Mouse (Mus musculus) heart, adult 2 months (tissue): ENCODE measurements around the gene Rpusd3.

Experiments
- CTCF ChIP-seq: fragments of 200-600 bp; IDR thresholded peaks from 2 replicates; pipeline ENCODE4 v1.8.1; 2022; ENCODE audit warnings: antibody characterized with exemption, mild to moderate bottlenecking, moderate library complexity
- POLR2A ChIP-seq: fragments of 200-500 bp; IDR thresholded peaks from 2 replicates; pipeline ENCODE4 v1.6.1; 2011; ENCODE audit warnings: mild to moderate bottlenecking, low read depth, low read length, control low read depth; ENCODE audit not compliant: insufficient read depth

DNA sequence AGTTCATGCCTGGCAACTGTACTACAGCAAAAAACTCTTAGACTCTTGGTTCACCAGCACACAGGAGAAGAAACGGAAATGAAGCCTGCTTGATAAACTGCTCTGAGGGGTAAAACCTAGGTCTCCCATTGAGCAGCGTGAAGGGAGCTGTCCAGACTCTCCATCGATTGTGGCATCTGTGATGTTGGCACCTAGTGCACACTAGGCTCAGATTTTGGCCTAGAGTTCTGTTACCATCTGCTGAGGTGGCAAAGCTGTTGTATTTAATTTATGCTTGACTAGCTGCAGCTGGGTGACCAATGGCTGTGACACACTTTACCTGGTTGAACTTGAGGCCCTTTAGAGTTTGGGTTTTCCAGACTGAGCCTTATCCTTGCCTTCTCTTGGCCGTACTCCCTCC is 28.5 kb upstream of the Rpusd3 start:
- TF ChIP-seq CTCF (no peak), POLR2A (no peak)
